Mouse (Mus musculus): Measurements from ENCODE around the gene Gstz1.
"Not testable (repeated sequence)": the region's sequence is repeated elsewhere in the genome, so short reads cannot be mapped to it uniquely, and the experiment has no call there.

Gstz1 gene

GRCm38 (mm10) chr12:87146966-87147365 is at the start of gene Gstz1:
Gstz1 (plus strand) TSS chr12:87147165.
- peak; percentile 92 to 97 for DNase-seq

GRCm38 (mm10) chr12:87100331-87100730 is 46.6 kb upstream of the Gstz1 start:
- no peak for DNase-seq

- no peak for DNase-seq
Observed at GRCm38 (mm10) chr12:87102165-87102631, 44.8 kb upstream of the Gstz1 start, which contains the start of gene Ngb. Ngb (minus strand) TSS chr12:87102539.

- peak in 1 of 2 experiments; percentile 54 for DNase-seq
Observed at GRCm38 (mm10) chr12:87103471-87103870, 43.5 kb upstream of the Gstz1 start.

- no peak for DNase-seq
Observed at GRCm38 (mm10) chr12:87104796-87105195, 42.2 kb upstream of the Gstz1 start.

GRCm38 (mm10) chr12:87107357-87107977 is 39.5 kb upstream of the Gstz1 start:
- no peak for DNase-seq

GRCm38 (mm10) chr12:87121918-87122589 is 24.9 kb upstream of the Gstz1 start:
- no peak for DNase-seq

- DNase-seq, result no peak
Observed at GRCm38 (mm10) chr12:87127256-87127655, 19.7 kb upstream of the Gstz1 start.

- no peak for DNase-seq
Observed at GRCm38 (mm10) chr12:87130224-87130623, 16.7 kb upstream of the Gstz1 start.

- DNase-seq, result no peak
Observed at GRCm38 (mm10) chr12:87131181-87131580, 15.8 kb upstream of the Gstz1 start.

GRCm38 (mm10) chr12:87131619-87132018 is 15.3 kb upstream of the Gstz1 start:
- peak in 1 of 2 experiments; percentile 55 for DNase-seq

- no peak for DNase-seq
Observed at GRCm38 (mm10) chr12:87132210-87132609, 14.8 kb upstream of the Gstz1 start.

GRCm38 (mm10) chr12:87132784-87133183 is 14.2 kb upstream of the Gstz1 start:
- DNase-seq, result no peak

- no peak for DNase-seq
Observed at GRCm38 (mm10) chr12:87137439-87138341, 9.3 kb upstream of the Gstz1 start.

GRCm38 (mm10) chr12:87138342-87138701 is 8.6 kb upstream of the Gstz1 start:
- no peak for DNase-seq

- DNase-seq, result no peak
Observed at GRCm38 (mm10) chr12:87138768-87139167, 8.2 kb upstream of the Gstz1 start.

- DNase-seq, result no peak
Observed at GRCm38 (mm10) chr12:87142156-87142555, 4.8 kb upstream of the Gstz1 start.

- DNase-seq, result peak; percentile 92 to 98
Observed at GRCm38 (mm10) chr12:87147395-87148089, 577 bp downstream of the Gstz1 start, which contains the start of gene Pomt2. Pomt2 (minus strand) TSS chr12:87147968.

- peak; percentile 67 to 74 for DNase-seq
Observed at GRCm38 (mm10) chr12:87148136-87148535, 1.2 kb downstream of the Gstz1 start.

- no peak for DNase-seq
Observed at GRCm38 (mm10) chr12:87149471-87149870, 2.5 kb downstream of the Gstz1 start.

GRCm38 (mm10) chr12:87154448-87154847 is 7.5 kb downstream of the Gstz1 start:
- DNase-seq, result not testable (repeated sequence)

- DNase-seq, result peak; percentile 76 to 92
Observed at GRCm38 (mm10) chr12:87157361-87157760, 10.4 kb downstream of the Gstz1 start.
